Mouse (Mus musculus): ENCODE measurements at regions not wholly inside any gene's neighbourhood (a gene's known extent, or its start where the extent isn't known, plus 50 kb on each side); places are given as distances from the start of the nearest gene placed in this dataset.

DNA sequence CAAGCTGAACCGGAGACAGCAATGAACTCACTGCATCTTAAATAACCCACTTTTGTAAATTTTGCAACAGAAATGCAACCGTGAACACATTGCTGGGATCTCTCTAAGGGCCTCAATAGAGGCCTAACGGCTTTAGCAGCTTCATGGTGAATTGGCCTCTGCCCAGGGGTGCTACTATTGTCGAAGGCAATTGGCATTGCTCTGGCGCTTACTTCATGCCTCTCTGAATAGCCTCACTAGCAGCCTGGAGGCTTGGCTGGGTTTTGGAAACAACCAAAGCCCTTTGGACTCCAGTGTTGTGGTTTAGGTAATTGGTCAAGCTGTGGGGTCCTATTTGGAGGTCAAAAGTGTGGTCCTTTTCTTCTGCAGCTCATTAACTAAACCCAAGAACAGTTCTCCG, 382.3 kb downstream of the Mllt3 start:
- TF ChIP-seq CTCF (IDR thresholded peaks at IDR 0.05; ENCODE audit: borderline replicate concordance, insufficient read depth, low read length), result no peak
- TF ChIP-seq POLR2A (IDR thresholded peaks at IDR 0.05; ENCODE audit: low read depth, low read length), result no peak
